Mouse (Mus musculus) cerebellum, adult 2 months (tissue): ENCODE data around the gene Sash1. TPM values are rescaled to one million over a fixed set of nuclear protein-coding genes. Genes with fewer than 3 reads are reported as not detected.

Source experiments
- DNase-seq, 2 experiments: peaks; one replicate each; pipeline ENCODE4 v3.0.0; 2021
- H3K27ac ChIP-seq: fragments of 200-500 bp; 2 replicates; pipeline ENCODE4 v1.5.1; 2012; ENCODE audit warnings: low read length, control low read depth, inconsistent platforms; ENCODE audit not compliant: insufficient read depth
- H3K27me3 ChIP-seq: fragments of 200-500 bp; 2 replicates; pipeline ENCODE4 v1.6.1; 2012; ENCODE audit warnings: inconsistent platforms, mild to moderate bottlenecking, low read length, moderate library complexity; ENCODE audit not compliant: control insufficient read depth, insufficient read depth
- H3K4me1 ChIP-seq: fragments of 200-500 bp; 2 replicates; pipeline ENCODE4 v1.6.1; 2011; ENCODE audit warnings: low read length; ENCODE audit not compliant: control insufficient read depth, insufficient read depth
- H3K4me3 ChIP-seq: fragments of 200-500 bp; replicated peaks from 2 replicates; pipeline ENCODE3; 2011; ENCODE audit warnings: mild to moderate bottlenecking, low read depth, low read length, control low read depth; ENCODE audit not compliant: insufficient read depth
- CTCF ChIP-seq: fragments of 200-500 bp; IDR thresholded peaks from 2 replicates; pipeline ENCODE4 v1.5.1; 2011; ENCODE audit warnings: low read depth, mild to moderate bottlenecking, control low read depth, low read length, moderate library complexity, borderline replicate concordance; ENCODE audit not compliant: insufficient read depth
- POLR2A ChIP-seq: fragments of 200-500 bp; IDR thresholded peaks from 2 replicates; pipeline ENCODE4 v1.6.1; 2011; ENCODE audit warnings: low read length, control low read depth, borderline replicate concordance; ENCODE audit not compliant: insufficient read depth
- WGBS: fragments of 180-500 bp; shearing (Covaris S2); methylation state at CpG from one replicate; pipeline ENCODE4 v1.1.7; 2018; 5-methylcytosine and 5-hydroxymethylcytosine counted together
- polyA plus RNA-seq: library from polyadenylated mRNA; depleted of rRNA; stranded (reverse); fragments of >200 nt; gene quantifications from 2 replicates; pipeline ENCODE4 v1.2.3, GENCODE M21; 2012

The Sash1 gene
- polyA plus RNA-seq, 1 experiment, result 28.0 TPM

- no peak for DNase-seq
- 89% methylated on average over 17 of the region's 17 CpGs for WGBS
- H3K4me1 ChIP-seq, result no peaks in the 10 kb centered on the region
- no peak overlapping the region for H3K4me3 ChIP-seq
- H3K27ac ChIP-seq, result no peak overlapping the region
- TF ChIP-seq POLR2A (no peak), CTCF (no peak)
- no peaks in the 10 kb centered on the region for H3K27me3 ChIP-seq
These were observed 51.9 kb downstream of the Sash1 start for GRCm38 (mm10) chr10:8833816-8834464.

GRCm38 (mm10) chr10:8826303-8826702 is 59.6 kb downstream of the Sash1 start:
- H3K4me3 ChIP-seq, result no peak overlapping the region
- no peak for DNase-seq
- TF ChIP-seq POLR2A, result no peak
- TF ChIP-seq CTCF, result no peak
- peaks cover 2% of the 10 kb centered on the region; the same call in 1 of the 2 replicates for H3K4me1 ChIP-seq
- no peak overlapping the region for H3K27ac ChIP-seq
- H3K27me3 ChIP-seq, result no peaks in the 10 kb centered on the region
- WGBS, result 33% methylated on average over 10 of the region's 10 CpGs

GRCm38 (mm10) chr10:8825874-8826273 is 60.0 kb downstream of the Sash1 start:
- Histone ChIP-seq H3K4me1 (peaks cover 2% of the 10 kb centered on the region; the same call in 1 of the 2 replicates), H3K27ac (no peak overlapping the region), H3K4me3 (no peak overlapping the region), H3K27me3 (no peaks in the 10 kb centered on the region)
- no peak for TF ChIP-seq CTCF
- no peak for TF ChIP-seq POLR2A
- DNase-seq, result no peak
- 19% methylated on average over 9 of the region's 9 CpGs for WGBS

- no peak overlapping the region for H3K27ac ChIP-seq
- no peak overlapping the region for H3K4me3 ChIP-seq
- TF ChIP-seq POLR2A (no peak), CTCF (no peak)
- no peaks in the 10 kb centered on the region for H3K4me1 ChIP-seq
- 75% methylated on average over 5 of the region's 5 CpGs for WGBS
- no peaks in the 10 kb centered on the region; the same call in 1 of the 2 replicates for H3K27me3 ChIP-seq
- DNase-seq, result no peak
These were observed 67.8 kb downstream of the Sash1 start for GRCm38 (mm10) chr10:8818066-8818465.

GRCm38 (mm10) chr10:8813984-8814578 is 71.8 kb downstream of the Sash1 start:
- TF ChIP-seq POLR2A (no peak), CTCF (no peak)
- Histone ChIP-seq H3K27me3 (no peaks in the 10 kb centered on the region; the same call in 1 of the 2 replicates), H3K4me3 (no peak overlapping the region), H3K4me1 (no peaks in the 10 kb centered on the region; the same call in 1 of the 2 replicates), H3K27ac (no peak overlapping the region; the same call in 1 of the 2 replicates)
- DNase-seq, result no peak
- WGBS, result 66% methylated on average over 18 of the region's 18 CpGs

GRCm38 (mm10) chr10:8813259-8813658 is 72.6 kb downstream of the Sash1 start:
- TF ChIP-seq POLR2A (no peak), CTCF (no peak)
- WGBS, result 29% methylated on average over 14 of the region's 14 CpGs
- Histone ChIP-seq H3K27me3 (no peaks in the 10 kb centered on the region; the same call in 1 of the 2 replicates), H3K4me3 (no peak overlapping the region), H3K4me1 (no peaks in the 10 kb centered on the region; the same call in 1 of the 2 replicates), H3K27ac (no peak overlapping the region)
- DNase-seq, result no peak

GRCm38 (mm10) chr10:8812807-8813206 is 73.1 kb downstream of the Sash1 start:
- Histone ChIP-seq H3K4me1 (peaks cover 3% of the 10 kb centered on the region), H3K27me3 (no peaks in the 10 kb centered on the region; the same call in 1 of the 2 replicates), H3K4me3 (no peak overlapping the region), H3K27ac (no peak overlapping the region)
- 61% methylated on average over 8 of the region's 8 CpGs for WGBS
- DNase-seq, result no peak
- TF ChIP-seq POLR2A, result no peak
- no peak for TF ChIP-seq CTCF

GRCm38 (mm10) chr10:8811261-8812039 is 74.4 kb downstream of the Sash1 start:
- WGBS, result 81% methylated on average over 4 of the region's 4 CpGs
- Histone ChIP-seq H3K4me1 (peaks cover 13% of the 10 kb centered on the region), H3K4me3 (no peak overlapping the region), H3K27ac (no peak overlapping the region), H3K27me3 (no peaks in the 10 kb centered on the region; the same call in 1 of the 2 replicates)
- TF ChIP-seq POLR2A, result no peak
- TF ChIP-seq CTCF, result no peak
- DNase-seq, result no peak
